Mouse (Mus musculus) testis, adult 2 months (tissue): ENCODE measurements around the gene Armc8. TPM values are rescaled to one million over a fixed set of nuclear protein-coding genes. Genes with fewer than 3 reads are reported as not detected.

Experiments
- H3K27ac ChIP-seq: fragments of 200-500 bp; 2 replicates; pipeline ENCODE4 v1.5.1; 2012; ENCODE audit warnings: low read depth, low read length; ENCODE audit not compliant: control insufficient read depth, insufficient read depth
- H3K27me3 ChIP-seq: fragments of 200-500 bp; 2 replicates; pipeline ENCODE4 v1.6.1; 2012; ENCODE audit warnings: mild to moderate bottlenecking, low read length, moderate library complexity; ENCODE audit not compliant: control insufficient read depth, insufficient read depth
- H3K36me3 ChIP-seq: fragments of 200-500 bp; 2 replicates; pipeline ENCODE4 v1.6.1; 2012; ENCODE audit warnings: mild to moderate bottlenecking, low read length; ENCODE audit not compliant: control insufficient read depth, insufficient read depth
- H3K4me1 ChIP-seq: fragments of 200-500 bp; 2 replicates; pipeline ENCODE4 v1.6.1; 2012; ENCODE audit warnings: low read length; ENCODE audit not compliant: control insufficient read depth, insufficient read depth
- H3K4me3 ChIP-seq: fragments of 200-500 bp; 2 replicates; pipeline ENCODE4 v1.5.1; 2012; ENCODE audit warnings: low read depth, mild to moderate bottlenecking, low read length, moderate library complexity, mixed read lengths; ENCODE audit not compliant: control insufficient read depth
- CTCF ChIP-seq: fragments of 200-500 bp; IDR thresholded peaks from 2 replicates; pipeline ENCODE4 v1.5.1; 2012; ENCODE audit warnings: low read depth, mild to moderate bottlenecking, inconsistent platforms, low read length, moderate library complexity; ENCODE audit not compliant: control insufficient read depth, insufficient read depth, insufficient replicate concordance
- POLR2A ChIP-seq: fragments of 200-500 bp; IDR thresholded peaks from 2 replicates; pipeline ENCODE4 v1.6.1; 2012; ENCODE audit warnings: low read depth, mild to moderate bottlenecking, inconsistent platforms, low read length, moderate library complexity; ENCODE audit not compliant: control insufficient read depth
- polyA plus RNA-seq: library from polyadenylated mRNA; depleted of rRNA; stranded (reverse); fragments of >200 nt; gene quantifications from 2 replicates; pipeline ENCODE4 v1.2.3, GENCODE M21; 2012

The Armc8 gene
- polyA plus RNA-seq, 1 experiment: 11.9 TPM

GRCm38 (mm10) chr9:99464876-99465275, 103.8 kb downstream of the Armc8 start:
- H3K27me3 ChIP-seq: no peaks in the 10 kb centered on the region
- H3K27ac ChIP-seq: no peak overlapping the region
- H3K36me3 ChIP-seq: no peaks in the 10 kb centered on the region
- no peak overlapping the region for H3K4me3 ChIP-seq
- TF ChIP-seq CTCF: no peak
- no peak for TF ChIP-seq POLR2A
- H3K4me1 ChIP-seq: no peaks in the 10 kb centered on the region

GRCm38 (mm10) chr9:99459730-99460129, 109.0 kb downstream of the Armc8 start:
- no peak for TF ChIP-seq CTCF
- no peak for TF ChIP-seq POLR2A
- Histone ChIP-seq H3K4me3 (no peak overlapping the region), H3K27ac (no peak overlapping the region), H3K36me3 (no peaks in the 10 kb centered on the region), H3K27me3 (no peaks in the 10 kb centered on the region), H3K4me1 (no peaks in the 10 kb centered on the region)

DNA sequence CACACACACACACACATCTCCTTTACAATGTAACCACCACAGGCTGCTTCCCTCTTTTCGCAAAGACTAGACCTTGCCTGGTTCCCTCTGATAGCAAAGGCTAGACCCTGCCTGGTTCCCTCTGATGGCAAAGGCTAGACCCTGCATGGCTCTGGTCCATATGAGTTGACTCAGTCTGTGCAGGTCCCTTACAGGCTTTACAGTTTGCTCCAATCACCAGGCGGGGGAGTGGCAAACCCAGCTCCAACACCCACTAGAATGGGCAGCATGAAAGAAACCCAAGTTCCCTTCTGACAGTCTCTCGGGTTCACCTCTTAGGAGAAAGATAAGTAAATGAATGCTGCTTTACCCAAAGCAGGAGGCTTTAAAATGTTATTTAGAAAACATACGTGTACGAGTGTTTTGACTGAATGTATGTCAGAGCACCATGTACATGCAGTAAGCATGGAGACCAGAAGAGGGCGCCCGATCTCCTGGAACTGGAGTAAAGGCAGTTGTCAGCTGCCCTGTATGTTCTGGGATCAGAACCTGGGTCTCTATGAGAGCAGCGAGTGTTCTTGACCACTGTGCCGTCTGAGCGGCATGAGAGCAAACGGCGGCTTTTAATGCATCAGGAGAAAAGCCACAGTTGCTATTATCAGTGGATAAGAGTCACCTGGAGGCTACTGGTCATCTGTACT, 110.0 kb downstream of the Armc8 start:
- H3K4me3 ChIP-seq: no peak overlapping the region
- no peak overlapping the region for H3K27ac ChIP-seq
- H3K27me3 ChIP-seq: no peaks in the 10 kb centered on the region
- no peaks in the 10 kb centered on the region for H3K4me1 ChIP-seq
- TF ChIP-seq POLR2A (no peak), CTCF (peak; percentile 65)
- no peaks in the 10 kb centered on the region for H3K36me3 ChIP-seq

- Histone ChIP-seq H3K4me3 (no peak overlapping the region), H3K4me1 (peaks cover 2% of the 10 kb centered on the region; the same call in 1 of the 2 replicates)
Measured at GRCm38 (mm10) chr9:99454211-99454610, 114.5 kb downstream of the Armc8 start.

GRCm38 (mm10) chr9:99451161-99451560, 117.5 kb downstream of the Armc8 start, which contains the start of gene Nme9:
Nme9 (plus strand) TSS chr9:99451475.
- H3K4me3 ChIP-seq: no peak within 1 kb of the TSS
- H3K27ac ChIP-seq: no peak within 1 kb of the TSS
- no peak for TF ChIP-seq POLR2A
- TF ChIP-seq CTCF: no peak
- no peaks in the 10 kb centered on the region for H3K36me3 ChIP-seq
- H3K4me1 ChIP-seq: peaks cover 2% of the 10 kb centered on the region; the same call in 1 of the 2 replicates
- H3K27me3 ChIP-seq: no peaks in the 10 kb centered on the region

More at GRCm38 (mm10) chr9:99454211-99454610, 114.5 kb downstream of the Armc8 start:
- TF ChIP-seq POLR2A: no peak
- no peak for TF ChIP-seq CTCF
- Histone ChIP-seq H3K27ac (no peak overlapping the region), H3K27me3 (no peaks in the 10 kb centered on the region), H3K36me3 (no peaks in the 10 kb centered on the region)

DNA sequence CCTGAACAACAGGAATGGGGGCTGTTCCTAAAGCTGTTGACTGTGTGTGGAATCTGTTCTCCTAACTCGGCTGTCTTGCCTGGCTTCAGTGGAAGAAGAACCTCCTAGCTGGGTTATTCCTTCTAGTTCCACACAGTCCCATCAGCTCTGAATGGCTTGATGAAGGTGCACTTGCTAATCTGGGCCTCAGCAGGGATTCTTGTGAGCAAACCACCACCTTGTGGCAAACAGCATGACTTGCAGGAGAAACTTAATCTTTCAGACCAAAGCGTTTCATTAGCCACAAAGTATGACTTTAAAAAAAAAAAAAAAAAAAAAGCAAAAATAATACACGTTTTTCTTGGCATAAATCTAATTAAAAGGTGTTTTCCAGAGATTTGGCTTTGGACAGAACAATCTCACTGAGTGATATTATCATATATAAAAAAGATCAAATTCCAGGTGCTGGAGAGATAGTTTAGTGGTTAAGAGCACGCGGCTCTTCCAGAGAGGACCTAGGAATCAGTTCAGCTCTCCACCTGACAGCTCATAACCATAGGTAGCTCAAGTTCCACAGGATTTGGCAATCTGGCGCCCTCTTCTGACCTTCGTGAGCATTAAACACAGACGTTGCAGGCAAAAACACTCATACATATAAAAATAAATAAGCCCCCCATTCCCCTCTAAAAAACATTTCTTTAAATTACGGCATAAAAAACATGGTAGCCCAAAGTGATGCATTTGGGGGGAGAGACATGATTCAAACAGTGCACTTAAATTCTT, 118.6 kb downstream of the Armc8 start:
- H3K27ac ChIP-seq: no peak overlapping the region
- no peaks in the 10 kb centered on the region for H3K36me3 ChIP-seq
- H3K4me1 ChIP-seq: peaks cover 2% of the 10 kb centered on the region
- TF ChIP-seq CTCF: no peak; the same call in 1 of the 2 replicates
- TF ChIP-seq POLR2A: no peak
- H3K4me3 ChIP-seq: no peak overlapping the region
- H3K27me3 ChIP-seq: no peaks in the 10 kb centered on the region

DNA sequence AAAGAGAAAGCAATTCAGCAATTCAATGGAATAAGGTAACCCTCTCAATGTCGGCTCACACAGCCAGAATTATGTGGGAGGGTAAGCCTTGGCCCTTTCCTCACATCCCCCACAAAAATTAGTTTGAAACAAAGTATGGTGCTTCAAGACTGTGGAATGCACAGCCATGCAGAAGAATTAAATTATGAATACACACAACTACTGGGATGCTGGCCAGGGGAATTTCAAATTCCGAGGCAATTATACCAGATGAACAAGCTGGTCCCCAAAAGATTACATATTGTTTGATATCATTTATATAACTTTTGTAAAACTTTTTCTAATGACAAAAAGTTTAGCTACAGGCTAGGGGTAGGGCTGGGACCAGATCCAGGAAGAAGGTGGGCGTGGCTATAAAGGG, 121.4 kb downstream of the Armc8 start:
- H3K4me1 ChIP-seq: peaks cover 4% of the 10 kb centered on the region
- no peak overlapping the region for H3K4me3 ChIP-seq
- H3K27ac ChIP-seq: no peak overlapping the region
- no peaks in the 10 kb centered on the region for H3K27me3 ChIP-seq
- no peaks in the 10 kb centered on the region for H3K36me3 ChIP-seq
- TF ChIP-seq POLR2A: no peak
- TF ChIP-seq CTCF: no peak
